Mouse (Mus musculus) gastrocnemius, adult 2 months (tissue): ENCODE results near the gene Smdt1. TPM values are rescaled to one million over a fixed set of nuclear protein-coding genes. Genes with fewer than 3 reads are reported as not detected.
A peak's percentile ranks its signal among the peaks of the same experiment; 100 is the strongest.
"Not testable (repeated sequence)": the region's sequence is repeated elsewhere in the genome, so short reads cannot be mapped to it uniquely, and the experiment has no call there.

Source experiments
- DNase-seq: peaks from one replicate; pipeline ENCODE4 v3.0.0; 2022
- H3K27ac ChIP-seq: fragments of 200-600 bp; 2 replicates; pipeline ENCODE4 v1.8.1; 2022; ENCODE audit warnings: mild to moderate bottlenecking
- H3K4me3 ChIP-seq: fragments of 200-600 bp; 2 replicates; pipeline ENCODE4 v1.8.1; 2022; ENCODE audit warnings: mild to moderate bottlenecking, moderate library complexity
- CTCF ChIP-seq: fragments of 200-600 bp; IDR thresholded peaks from 2 replicates; pipeline ENCODE4 v1.8.1; 2022; ENCODE audit warnings: antibody characterized with exemption, mild to moderate bottlenecking, moderate library complexity
- intact Hi-C: fragments of 180-260 bp; cut with DNase I; formaldehyde crosslinking; loops from one replicate; pipeline ENCODE4 v1.15.1; 2025
- microRNA-seq: library from miRNA; unstranded; fragments of <30 nt; microRNA quantifications from one replicate; pipeline ENCODE4 v1.2.0, GENCODE M21; 2021
- total RNA-seq, 2 experiments: library from RNA; stranded (reverse); gene quantifications; 2 replicates each; pipeline ENCODE4 v1.2.3; 2021

Smdt1 gene
- total RNA-seq, 2 experiments from 2014 or later = 134 to 141 TPM

- peak; percentile 35 for DNase-seq
- no peak for TF ChIP-seq CTCF
- peak overlapping the region; percentile 96 for H3K27ac ChIP-seq
- H3K4me3 ChIP-seq = peak overlapping the region; percentile 88
- intact Hi-C loops = no loop called here
Observed at GRCm38 (mm10) chr15:82379511-82379870, 40.7 kb downstream of the Smdt1 start.

- peak within 1 kb of the TSS; percentile 88 for H3K4me3 ChIP-seq
- TF ChIP-seq CTCF = no peak
- peak; percentile 80 for DNase-seq
- intact Hi-C loops = loop anchor here (2.0 kb wide), 1 partner anchor 25 kb away; the partner anchor contains the start of gene Ndufa6
- peak within 1 kb of the TSS; percentile 96 for H3K27ac ChIP-seq
Observed at GRCm38 (mm10) chr15:82379871-82380713, 41.3 kb downstream of the Smdt1 start, which contains the start of gene Cyp2d22. Cyp2d22 (minus strand) TSS chr15:82380260.

- no peak for DNase-seq
- peak overlapping the region; percentile 83 for H3K27ac ChIP-seq
- TF ChIP-seq CTCF = no peak
- intact Hi-C loops = loop anchor here (2.0 kb wide), 1 partner anchor 26 kb away; the partner anchor contains the start of gene Ndufa6
- peak overlapping the region; percentile 88 for H3K4me3 ChIP-seq
Observed at GRCm38 (mm10) chr15:82380714-82381062, 41.9 kb downstream of the Smdt1 start.

GRCm38 (mm10) chr15:82382441-82382840, 43.7 kb downstream of the Smdt1 start:
- Histone ChIP-seq H3K27ac (no peak overlapping the region), H3K4me3 (no peak overlapping the region)
- intact Hi-C loops = no loop called here
- DNase-seq = no peak
- no peak for TF ChIP-seq CTCF

- DNase-seq = no peak
- TF ChIP-seq CTCF = no peak
- no peak overlapping the region for H3K27ac ChIP-seq
- no peak overlapping the region for H3K4me3 ChIP-seq
- intact Hi-C loops = loop anchor here (5.0 kb wide), 1 partner anchor 408 kb away; no protein-coding TSS in a partner anchor
Observed at GRCm38 (mm10) chr15:82385729-82386128, 47.0 kb downstream of the Smdt1 start.

- H3K4me3 ChIP-seq, DNase-seq, H3K27ac ChIP-seq: not testable (repeated sequence)
- intact Hi-C loops = loop anchor here (5.0 kb wide), 1 partner anchor 413 kb away; no protein-coding TSS in a partner anchor
Observed at GRCm38 (mm10) chr15:82389916-82390315, 51.2 kb downstream of the Smdt1 start.

GRCm38 (mm10) chr15:82393922-82394321, 55.2 kb downstream of the Smdt1 start, which contains the start of gene Cyp2d11:
Cyp2d11 (minus strand) TSS chr15:82394022.
- H3K27ac ChIP-seq, H3K4me3 ChIP-seq, DNase-seq, intact Hi-C loops: not testable (repeated sequence)

- H3K27ac ChIP-seq, H3K4me3 ChIP-seq, DNase-seq, intact Hi-C loops: not testable (repeated sequence)
Observed at GRCm38 (mm10) chr15:82395955-82396354, 57.2 kb downstream of the Smdt1 start.

Small RNA genes lying within 50 kb of the gene (microRNA-seq; reads per million reads assigned to microRNA genes)
- gene Mir7684 = not detected

Other genes with a start within 250 kb of the Smdt1 start
- 10 to 100 TPM; 11.8 to 12.4 TPM for gene Ccdc134, start 211.0 kb upstream of the Smdt1 start, total RNA-seq
- 10 to 100 TPM; 11.4 to 17.4 TPM for gene Srebf2, start 191.8 kb upstream of the Smdt1 start, total RNA-seq
- gene Shisa8, start 126.1 kb upstream of the Smdt1 start, total RNA-seq = not detected
- not detected for gene Tnfrsf13c, start 114.6 kb upstream of the Smdt1 start, total RNA-seq
- gene Cenpm, start 94.2 kb upstream of the Smdt1 start, total RNA-seq = not detected
- gene 1500009C09Rik, start 86.6 kb upstream of the Smdt1 start, total RNA-seq = not detected
- gene Sept3, start 64.1 kb upstream of the Smdt1 start, total RNA-seq = under 1 TPM; 0.41 to 0.45 TPM
- not detected for gene Wbp2nl, start 40.0 kb upstream of the Smdt1 start, total RNA-seq
- gene Naga, start within 50 bp of the Smdt1 start, total RNA-seq = 10 to 100 TPM; 10.5 to 10.9 TPM
- gene Pheta2, start within 50 bp of the Smdt1 start, total RNA-seq = under 1 TPM; 0.26 to 0.61 TPM
- gene Ndufa6, start 15.4 kb downstream of the Smdt1 start, total RNA-seq = 100 to 1,000 TPM; 464 to 595 TPM
- 10 to 100 TPM; 13.1 to 16.4 TPM for gene Cyp2d22, start 41.3 kb downstream of the Smdt1 start, total RNA-seq
- not detected for gene Cyp2d11, start 55.1 kb downstream of the Smdt1 start, total RNA-seq
- gene Cyp2d10, start 68.2 kb downstream of the Smdt1 start, total RNA-seq = not detected
- gene Cyp2d9, start 94.5 kb downstream of the Smdt1 start, total RNA-seq = not detected
- gene Cyp2d12, start 216.1 kb downstream of the Smdt1 start, total RNA-seq = not detected